Mouse (Mus musculus) mouse trophoblast stem cell (cell line): ENCODE data around the gene Gne.

Experiments used
- in situ Hi-C, 2 experiments: fragments of 300-500 bp; cut with MseI, MboI; formaldehyde crosslinking; loops; 2 replicates in 1 of 2; 3 replicates in 1 of 2; pipeline ENCODE4 v1.15.1; 2025

Gene Gne

GRCm38 (mm10) chr4:44028303-44029135 lies 55.5 kb downstream of the Gne start:
- in situ Hi-C loops, result no loop called here

GRCm38 (mm10) chr4:44025570-44025969 lies 58.4 kb downstream of the Gne start:
- in situ Hi-C loops, result no loop called here

- in situ Hi-C loops, result no loop called here
Observed at GRCm38 (mm10) chr4:44024241-44024640, 59.7 kb downstream of the Gne start.

- in situ Hi-C loops, result no loop called here
Observed at GRCm38 (mm10) chr4:44023681-44024080, 60.3 kb downstream of the Gne start.

GRCm38 (mm10) chr4:44022766-44023165 lies 61.2 kb downstream of the Gne start:
- in situ Hi-C loops, result no loop called here

- in situ Hi-C loops, result no loop called here
Observed at GRCm38 (mm10) chr4:44022323-44022722, 61.7 kb downstream of the Gne start.

- in situ Hi-C loops, result no loop called here
Observed at GRCm38 (mm10) chr4:44016791-44017190, 67.2 kb downstream of the Gne start.

- in situ Hi-C loops, result no loop called here
Observed at GRCm38 (mm10) chr4:44016071-44016470, 67.9 kb downstream of the Gne start.

GRCm38 (mm10) chr4:44013391-44014070 lies 70.4 kb downstream of the Gne start:
- in situ Hi-C loops, result no loop called here

- in situ Hi-C loops, result no loop called here
Observed at GRCm38 (mm10) chr4:44012376-44013367, 71.3 kb downstream of the Gne start.

- in situ Hi-C loops, result no loop called here
Observed at GRCm38 (mm10) chr4:44011799-44012198, 72.2 kb downstream of the Gne start.

- in situ Hi-C loops, result no loop called here
Observed at GRCm38 (mm10) chr4:44010893-44011292, 73.1 kb downstream of the Gne start.

GRCm38 (mm10) chr4:44010176-44010575 lies 73.8 kb downstream of the Gne start:
- in situ Hi-C loops, result no loop called here

GRCm38 (mm10) chr4:44004623-44005409 lies 79.2 kb downstream of the Gne start:
- in situ Hi-C loops, result no loop called here

- in situ Hi-C loops, result no loop called here
Observed at GRCm38 (mm10) chr4:44004126-44004525, 79.9 kb downstream of the Gne start, which contains the start of gene Clta. Gene Clta, plus strand, starts transcription at chr4:44004452.

- in situ Hi-C loops, result no loop called here
Observed at GRCm38 (mm10) chr4:44003622-44004021, 80.4 kb downstream of the Gne start.

GRCm38 (mm10) chr4:43994342-43994741 lies 89.6 kb downstream of the Gne start:
- in situ Hi-C loops, result no loop called here

- in situ Hi-C loops, result no loop called here
Observed at GRCm38 (mm10) chr4:43993072-43993471, 90.9 kb downstream of the Gne start.

GRCm38 (mm10) chr4:43988976-43989375 lies 95.0 kb downstream of the Gne start:
- in situ Hi-C loops, result loop anchor here in 1 of 2 experiments (5.0 kb wide), 1 partner anchor 67 kb away; no protein-coding TSS in a partner anchor

- in situ Hi-C loops, result loop anchor here in 1 of 2 experiments (5.0 kb wide), 1 partner anchor 57 kb away; no protein-coding TSS in a partner anchor
Observed at GRCm38 (mm10) chr4:43984326-43984725, 99.7 kb downstream of the Gne start.
